Mouse (Mus musculus) stomach, postnatal 0 days (tissue): ENCODE measurements around the gene Irf2bpl.

Experiments used
- CTCF ChIP-seq: IDR thresholded peaks from 2 replicates; pipeline ENCODE4 v1.5.1; 2016; ENCODE audit warnings: antibody characterized with exemption, low read depth, mild to moderate bottlenecking, moderate library complexity
- EP300 ChIP-seq: optimal IDR thresholded peaks from 2 replicates; pipeline ENCODE3; 2016; ENCODE audit warnings: antibody characterized with exemption

GRCm38 (mm10) chr12:86855670-86856069 is 28.9 kb downstream of the Irf2bpl start:
- TF ChIP-seq CTCF (no peak), EP300 (peak; percentile 29)
